Mouse (Mus musculus) liver, embryonic 14.5 days (tissue): ENCODE results near the gene Bag1. TPM values are rescaled to one million over a fixed set of nuclear protein-coding genes. Genes with fewer than 3 reads are reported as not detected.
A peak's percentile ranks its signal among the peaks of the same experiment; 100 is the strongest.

ENCODE experiments used
- ATAC-seq: fragments of 200-750 bp; cut with Nextera tagmentation; 2 replicates; pipeline ENCODE4 v1.8.0; 2017; ENCODE audit warnings: moderate number of reproducible peaks, mild to moderate bottlenecking, moderate library complexity; ENCODE audit not compliant: insufficient read depth
- DNase-seq, 3 experiments: peaks; one replicate each; pipeline ENCODE4 v3.0.0-alpha.2; 2012 to 2013; ENCODE audit warnings: low read depth in 3 of 3, low spot score in 3 of 3
- H3K27ac ChIP-seq: fragments of 300-500 bp; sonication (generic); 2 replicates; pipeline ENCODE4 v1.5.1; 2014; ENCODE audit warnings: moderate library complexity, mild to moderate bottlenecking, control low read depth, inconsistent platforms
- H3K27me3 ChIP-seq: fragments of 300-500 bp; sonication (generic); 2 replicates; pipeline ENCODE4 v1.6.1; 2014; ENCODE audit warnings: mild to moderate bottlenecking, low read length, moderate library complexity; ENCODE audit not compliant: control insufficient read depth, insufficient read depth
- H3K36me3 ChIP-seq: fragments of 300-500 bp; sonication (generic); replicated peaks from 2 replicates; pipeline ENCODE4 v1.6.1; 2014; ENCODE audit warnings: low read depth; ENCODE audit not compliant: control insufficient read depth, insufficient read depth
- H3K4me1 ChIP-seq, 2 experiments: fragments of 200-500 bp in 1 of 2; fragments of 300-500 bp in 1 of 2; sonication (generic) in 1 of 2; replicated peaks; 2 replicates each; pipeline ENCODE4 v1.6.1; 2012 to 2014; ENCODE audit warnings: antibody characterized with exemption in 1 of 2, inconsistent platforms in 1 of 2, low read length in 1 of 2; ENCODE audit not compliant: control insufficient read depth in 2 of 2, insufficient read depth in 2 of 2
- H3K4me2 ChIP-seq: fragments of 300-500 bp; sonication (generic); 2 replicates; pipeline ENCODE4 v1.6.1; 2014; ENCODE audit warnings: low read depth, mild to moderate bottlenecking, control low read depth, moderate library complexity
- H3K4me3 ChIP-seq, 2 experiments: fragments of 200-500 bp in 1 of 2; fragments of 300-500 bp in 1 of 2; sonication (generic) in 1 of 2; 2 replicates each; pipeline ENCODE4 v1.5.1; 2012 to 2014; ENCODE audit warnings: low read depth in 2 of 2, low read length in 2 of 2, mild to moderate bottlenecking in 2 of 2, control low read depth in 1 of 2, inconsistent platforms in 1 of 2, moderate library complexity in 1 of 2; ENCODE audit not compliant: insufficient read depth in 1 of 2
- H3K9ac ChIP-seq: fragments of 300-500 bp; sonication (generic); replicated peaks from 2 replicates; pipeline ENCODE4 v1.6.1; 2014; ENCODE audit warnings: mild to moderate bottlenecking, control low read depth, moderate library complexity
- H3K9me3 ChIP-seq: fragments of 300-500 bp; sonication (generic); 2 replicates; pipeline ENCODE4 v1.6.1; 2016; ENCODE audit warnings: low read length, mixed read lengths; ENCODE audit not compliant: control insufficient read depth
- CTCF ChIP-seq: IDR thresholded peaks from 2 replicates; pipeline ENCODE4 v1.5.1; 2016; ENCODE audit warnings: antibody characterized with exemption, low read depth, control low read depth
- EP300 ChIP-seq: IDR thresholded peaks from 2 replicates; pipeline ENCODE4 v1.6.1; 2016; ENCODE audit warnings: antibody characterized with exemption, low read depth
- WGBS: fragments of 180-500 bp; shearing (Covaris S2); extraction: QIAGEN DNeasy Blood & Tissue Kit; methylation state at CpG from one replicate; pipeline ENCODE4 v1.1.7; 2014; ENCODE audit not compliant: insufficient replicate concordance; 5-methylcytosine and 5-hydroxymethylcytosine counted together
- microRNA-seq: library from miRNA; unstranded; fragments of <30 nt; microRNA quantifications from one replicate; pipeline ENCODE4, GENCODE M21; 2016
- polyA plus RNA-seq, 2 experiments: library from polyadenylated mRNA; depleted of rRNA in 1 of 2; stranded (reverse) in 1 of 2; unstranded in 1 of 2; fragments of >200 nt; fragmentation: Nextera tagmentation in 1 of 2; extraction: Ambion mirVana in 1 of 2; gene quantifications; 2 replicates each; pipeline versions ENCODE4 v1.2.1 to v1.2.3; 2012 to 2014

The Bag1 gene
- polyA plus RNA-seq, 2 experiments: 59.8 to 131 TPM

DNA sequence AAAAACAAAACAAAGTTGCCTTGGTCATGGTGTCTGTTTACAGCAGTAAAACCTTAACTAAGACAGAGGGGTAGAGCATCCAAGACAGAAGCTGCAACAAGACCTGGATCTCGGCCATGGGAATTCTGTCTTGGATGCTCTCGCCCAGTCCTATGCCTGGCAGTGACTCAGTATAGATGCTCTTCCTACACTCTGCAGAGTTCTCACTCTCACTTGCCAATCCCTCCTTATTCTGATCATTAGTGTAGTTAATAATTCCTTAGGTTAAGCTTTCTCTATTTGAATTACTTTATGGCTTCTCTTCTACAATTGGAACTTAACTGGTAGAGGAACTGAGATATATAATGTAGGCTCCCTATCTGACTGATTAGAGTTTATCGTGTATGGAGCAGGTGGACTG is 53.0 kb downstream of the Bag1 start:
- no peak for ATAC-seq

DNA sequence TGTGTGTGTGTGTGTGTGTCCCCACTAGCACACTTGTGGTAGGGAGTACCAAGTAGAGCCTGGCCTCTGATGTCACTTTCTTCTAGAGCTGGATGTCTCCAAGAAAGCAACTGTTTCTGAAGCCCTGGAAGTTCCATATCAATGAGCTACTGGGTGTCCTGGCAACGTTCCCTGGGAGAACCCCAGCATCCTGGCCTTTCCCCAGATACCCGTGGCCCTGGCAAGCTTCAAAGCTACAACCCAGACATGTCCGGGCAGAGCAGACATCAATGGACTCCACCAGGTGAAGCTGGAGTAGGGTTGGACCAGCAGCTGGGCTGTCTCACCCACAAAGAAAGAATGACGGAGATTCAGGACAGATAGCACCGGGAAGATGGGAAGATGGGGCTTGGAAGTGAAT is 56.9 kb downstream of the Bag1 start:
- no peak for ATAC-seq
- TF ChIP-seq EP300 (no peak), CTCF (no peak)
- H3K4me3 ChIP-seq: no peak overlapping the region
- no peaks in the 10 kb centered on the region for H3K4me1 ChIP-seq
- H3K27ac ChIP-seq: no peak overlapping the region
- no peak for DNase-seq
- 75% methylated on average over 5 of the region's 5 CpGs for WGBS
- H3K9me3 ChIP-seq: no peaks in the 10 kb centered on the region
- H3K9ac ChIP-seq: no peak overlapping the region
- no peaks in the 10 kb centered on the region for H3K27me3 ChIP-seq
- H3K36me3 ChIP-seq: no peaks in the 10 kb centered on the region
- H3K4me2 ChIP-seq: no peak overlapping the region

More for the DNA sequence above, 53.0 kb downstream of the Bag1 start:
- Histone ChIP-seq H3K4me2 (no peak overlapping the region), H3K4me1 (peaks cover 3 to 7% of the 10 kb centered on the region in 2 experiments; a peak in 3 of 4 replicates), H3K36me3 (no peaks in the 10 kb centered on the region), H3K9ac (no peak overlapping the region), H3K27ac (no peak overlapping the region), H3K9me3 (no peaks in the 10 kb centered on the region), H3K4me3 (no peak overlapping the region), H3K27me3 (no peaks in the 10 kb centered on the region)
- DNase-seq: no peak
- no peak for TF ChIP-seq EP300
- no peak for TF ChIP-seq CTCF
- 64% methylated on average over 3 of the region's 3 CpGs for WGBS

DNA sequence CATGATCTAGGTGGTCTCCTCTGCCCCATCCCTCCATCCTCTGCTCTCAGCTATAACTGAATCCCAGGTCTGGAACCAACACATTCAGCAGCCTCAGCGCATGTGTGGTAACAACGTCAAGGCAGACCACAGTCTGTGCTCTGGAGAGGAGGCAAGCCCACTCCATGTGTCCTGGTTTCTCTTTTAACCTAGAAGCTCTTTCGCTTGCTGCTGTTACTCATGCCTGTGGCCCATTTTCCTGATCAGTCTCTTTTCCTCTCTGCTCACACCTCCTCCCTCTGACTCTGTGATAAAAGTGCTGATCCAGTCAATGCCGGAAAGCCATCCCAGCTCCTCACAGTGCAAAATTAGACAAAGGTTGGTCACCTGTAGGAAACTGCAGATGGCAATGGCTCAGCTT is 58.1 kb downstream of the Bag1 start:
- Histone ChIP-seq H3K27me3 (no peaks in the 10 kb centered on the region), H3K36me3 (no peaks in the 10 kb centered on the region), H3K9ac (no peak overlapping the region), H3K4me3 (no peak overlapping the region), H3K9me3 (no peaks in the 10 kb centered on the region), H3K4me2 (no peak overlapping the region), H3K4me1 (no peaks in the 10 kb centered on the region), H3K27ac (no peak overlapping the region)
- DNase-seq: no peak
- ATAC-seq: no peak
- 76% methylated on average over 4 of the region's 4 CpGs for WGBS
- TF ChIP-seq CTCF (no peak), EP300 (no peak)

GRCm38 (mm10) chr4:40889252-40889651 is 58.8 kb downstream of the Bag1 start:
- no peak for TF ChIP-seq EP300
- no peak for TF ChIP-seq CTCF
- no peak for ATAC-seq
- H3K4me2 ChIP-seq: no peak overlapping the region

DNA sequence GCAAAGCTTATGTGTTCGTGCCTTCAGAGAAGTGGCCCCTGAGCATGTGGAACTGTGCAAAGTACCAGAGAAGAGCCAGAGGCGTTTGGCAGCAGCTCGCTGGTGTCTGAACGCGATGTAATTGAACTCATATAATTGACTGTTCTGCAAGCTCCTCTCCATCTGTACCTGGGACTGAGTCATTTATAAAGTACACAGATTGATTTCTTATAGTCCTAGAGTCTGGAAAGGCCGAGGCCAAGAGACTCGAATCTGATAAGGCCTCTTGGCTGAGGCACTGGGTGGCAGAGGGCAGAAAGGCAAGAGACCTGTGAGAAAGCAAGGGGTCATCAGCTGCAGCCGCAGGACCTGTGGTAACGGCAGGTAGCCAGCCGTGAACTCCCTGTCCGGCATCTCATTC is 59.3 kb downstream of the Bag1 start:
- Histone ChIP-seq H3K9me3 (no peaks in the 10 kb centered on the region), H3K4me2 (no peak overlapping the region), H3K9ac (no peak overlapping the region), H3K27me3 (no peaks in the 10 kb centered on the region), H3K4me1 (no peaks in the 10 kb centered on the region), H3K36me3 (no peaks in the 10 kb centered on the region), H3K27ac (no peak overlapping the region), H3K4me3 (no peak overlapping the region)
- WGBS: 63% methylated on average over 11 of the region's 11 CpGs
- DNase-seq (no peak), ATAC-seq (no peak)
- TF ChIP-seq EP300: no peak
- TF ChIP-seq CTCF: no peak

More at GRCm38 (mm10) chr4:40889252-40889651, 58.8 kb downstream of the Bag1 start:
- H3K4me1 ChIP-seq: no peaks in the 10 kb centered on the region
- no peak for DNase-seq
- H3K27ac ChIP-seq: no peak overlapping the region
- no peak overlapping the region for H3K9ac ChIP-seq
- no peaks in the 10 kb centered on the region for H3K36me3 ChIP-seq
- no peaks in the 10 kb centered on the region for H3K27me3 ChIP-seq
- H3K9me3 ChIP-seq: no peaks in the 10 kb centered on the region
- 49% methylated on average over 3 of the region's 3 CpGs for WGBS
- no peak overlapping the region for H3K4me3 ChIP-seq

Small RNA genes within 50 kb of the gene (microRNA-seq; reads per million reads assigned to microRNA genes)
- gene Mir3094: 6.3 reads per million, percentile 13 among the genes with 10 or more reads in this experiment

Other genes with a start within 250 kb of the Bag1 start
- 2.4 and 4.8 TPM in 2 replicates for gene Aptx, start 245.1 kb downstream of the Bag1 start, polyA plus RNA-seq (2012; rRNA removed)
- 8.3 and 9.5 TPM in 2 replicates for gene Aptx, start 245.1 kb downstream of the Bag1 start, polyA plus RNA-seq (2014; fragmentation: Nextera tagmentation; extraction: Ambion mirVana)
- 13.8 and 30.3 TPM in 2 replicates for gene Dnaja1, start 226.1 kb downstream of the Bag1 start, polyA plus RNA-seq (2012; rRNA removed)
- gene Dnaja1, start 226.1 kb downstream of the Bag1 start, polyA plus RNA-seq (2014; fragmentation: Nextera tagmentation; extraction: Ambion mirVana): 128 and 130 TPM in 2 replicates
- 25.3 and 37.3 TPM in 2 replicates for gene Smu1, start 190.4 kb downstream of the Bag1 start, polyA plus RNA-seq (2012; rRNA removed)
- gene Smu1, start 190.4 kb downstream of the Bag1 start, polyA plus RNA-seq (2014; fragmentation: Nextera tagmentation; extraction: Ambion mirVana): 73.2 and 78.6 TPM in 2 replicates
- 13.3 and 14.3 TPM in 2 replicates for gene B4galt1, start 94.3 kb downstream of the Bag1 start, polyA plus RNA-seq (2012; rRNA removed)
- 30.3 and 31.2 TPM in 2 replicates for gene B4galt1, start 94.3 kb downstream of the Bag1 start, polyA plus RNA-seq (2014; fragmentation: Nextera tagmentation; extraction: Ambion mirVana)
- gene Spink4, start 28.2 kb downstream of the Bag1 start, polyA plus RNA-seq (2012; rRNA removed): 0.42 and 0.58 TPM in 2 replicates
- 0.71 and 1.3 TPM in 2 replicates for gene Spink4, start 28.2 kb downstream of the Bag1 start, polyA plus RNA-seq (2014; fragmentation: Nextera tagmentation; extraction: Ambion mirVana)
- 12.6 and 24.5 TPM in 2 replicates for gene Chmp5, start 113 bp upstream of the Bag1 start, polyA plus RNA-seq (2012; rRNA removed)
- 42.7 and 45.1 TPM in 2 replicates for gene Chmp5, start 113 bp upstream of the Bag1 start, polyA plus RNA-seq (2014; fragmentation: Nextera tagmentation; extraction: Ambion mirVana)
- 16.7 and 22.1 TPM in 2 replicates for gene Nfx1, start 22.6 kb upstream of the Bag1 start, polyA plus RNA-seq (2012; rRNA removed)
- 27.1 and 27.2 TPM in 2 replicates for gene Nfx1, start 22.6 kb upstream of the Bag1 start, polyA plus RNA-seq (2014; fragmentation: Nextera tagmentation; extraction: Ambion mirVana)
- gene Aqp7, start 99.8 kb upstream of the Bag1 start, polyA plus RNA-seq (2012; rRNA removed): 1.1 and 1.4 TPM in 2 replicates
- gene Aqp7, start 99.8 kb upstream of the Bag1 start, polyA plus RNA-seq (2014; fragmentation: Nextera tagmentation; extraction: Ambion mirVana): 0.50 and 0.59 TPM in 2 replicates
- 15.6 and 18.3 TPM in 2 replicates for gene Aqp3, start 149.9 kb upstream of the Bag1 start, polyA plus RNA-seq (2012; rRNA removed)
- gene Aqp3, start 149.9 kb upstream of the Bag1 start, polyA plus RNA-seq (2014; fragmentation: Nextera tagmentation; extraction: Ambion mirVana): 5.8 and 8.7 TPM in 2 replicates
- gene Nol6, start 176.2 kb upstream of the Bag1 start, polyA plus RNA-seq (2012; rRNA removed): 9.4 and 9.5 TPM in 2 replicates
- 8.5 and 10.2 TPM in 2 replicates for gene Nol6, start 176.2 kb upstream of the Bag1 start, polyA plus RNA-seq (2014; fragmentation: Nextera tagmentation; extraction: Ambion mirVana)
- 14.7 and 44.4 TPM in 2 replicates for gene Ube2r2, start 187.4 kb upstream of the Bag1 start, polyA plus RNA-seq (2012; rRNA removed)
- 31.9 and 38.4 TPM in 2 replicates for gene Ube2r2, start 187.4 kb upstream of the Bag1 start, polyA plus RNA-seq (2014; fragmentation: Nextera tagmentation; extraction: Ambion mirVana)